Mouse (Mus musculus): ENCODE data around the gene Cox18. TPM values are rescaled to one million over a fixed set of nuclear protein-coding genes. Genes with fewer than 3 reads are reported as not detected.

Cox18 gene
- polyA plus RNA-seq, 1 experiment = 19.0 TPM

- no peak overlapping the region for H3K4me3 ChIP-seq (ENCODE audit: insufficient read depth, low read depth, low read length)
- no peak for TF ChIP-seq POLR2A (IDR thresholded peaks at IDR 0.05; ENCODE audit: low read depth, low read length)
- no peak for TF ChIP-seq CTCF (conservative IDR thresholded peaks at IDR 0.05; ENCODE audit: insufficient read depth, insufficient read length, low read depth, low read length)
- 93% methylated on average over 1 of the region's 1 CpGs for WGBS
- H3K27ac ChIP-seq (ENCODE audit: insufficient read depth, low read depth, low read length) = no peak overlapping the region
- no peaks in the 10 kb centered on the region for H3K27me3 ChIP-seq (replicated peaks; ENCODE audit: control insufficient read depth, insufficient read depth, low read length)
- no peak for DNase-seq
- no peaks in the 10 kb centered on the region for H3K36me3 ChIP-seq (ENCODE audit: control insufficient read depth, insufficient read depth, low read length)
- no peaks in the 10 kb centered on the region for H3K4me1 ChIP-seq (ENCODE audit: control insufficient read depth, insufficient read depth, low read length)
These were observed 45.7 kb downstream of the Cox18 start for GRCm38 (mm10) chr5:90178116-90178515.

Other genes with a start within 250 kb of the Cox18 start
- gene Ankrd17, start 142.6 kb upstream of the Cox18 start, polyA plus RNA-seq (2012; rRNA removed) = 27.1 and 27.9 TPM in 2 replicates
- gene Gm9958, start 143.2 kb upstream of the Cox18 start, polyA plus RNA-seq (2012; rRNA removed) = 1.1 and 2.3 TPM in 2 replicates
- gene Alb, start 236.9 kb upstream of the Cox18 start, polyA plus RNA-seq (2012; rRNA removed) = 10.7 and 10.8 TPM in 2 replicates